Mouse (Mus musculus) spleen, adult 10 weeks (tissue): ENCODE results near the gene Coro6. TPM values are rescaled to one million over a fixed set of nuclear protein-coding genes. Genes with fewer than 3 reads are reported as not detected.

ENCODE experiments used
- polyA plus RNA-seq: library from polyadenylated mRNA; stranded (reverse); fragments of 350-450 nt; fragmentation: Illumina TruSeq; extraction: RNeasy Lipid Tissue Mini Kit (QIAGEN cat#74804); gene quantifications from one replicate; pipeline ENCODE4 v1.2.3, GENCODE M21; 2015; ENCODE audit warnings: low replicate concordance; ENCODE audit not compliant: insufficient read depth

The Coro6 gene
- polyA plus RNA-seq, result 0.26 TPM

GRCm38 (mm10) chr11:77462283-77463100 lies at the start of gene Coro6:
Gene Coro6 (plus strand): TSS chr11:77462411.

GRCm38 (mm10) chr11:77489591-77490235 lies 27.5 kb downstream of the Coro6 start, which contains the start of gene Ankrd13b:
Gene Ankrd13b (minus strand): TSS chr11:77489678.

GRCm38 (mm10) chr11:77493512-77494343 lies 31.5 kb downstream of the Coro6 start, which contains the start of gene Git1:
Gene Git1 (plus strand): TSS chr11:77493562.

GRCm38 (mm10) chr11:77514832-77515636 lies 52.8 kb downstream of the Coro6 start, which contains the start of gene Abhd15:
Gene Abhd15 (plus strand): TSS chr11:77515121.

GRCm38 (mm10) chr11:77515637-77516552 lies 53.7 kb downstream of the Coro6 start, which contains the start of gene Trp53i13:
Gene Trp53i13 (minus strand): TSS chr11:77515980.

GRCm38 (mm10) chr11:77519043-77519442 lies 56.8 kb downstream of the Coro6 start, which contains the start of gene Gm10392:
Gene Gm10392 (minus strand): TSS chr11:77519198.

Other genes with a start within 250 kb of the Coro6 start
- gene Ssh2, start 246.1 kb upstream of the Coro6 start, polyA plus RNA-seq, result 66.5 TPM
- 1.0 TPM for gene Ankrd13b, start 27.3 kb downstream of the Coro6 start, polyA plus RNA-seq
- gene Git1, start 31.2 kb downstream of the Coro6 start, polyA plus RNA-seq, result 11.2 TPM
- 3.5 TPM for gene Abhd15, start 52.7 kb downstream of the Coro6 start, polyA plus RNA-seq
- 1.1 TPM for gene Trp53i13, start 53.6 kb downstream of the Coro6 start, polyA plus RNA-seq
- gene Gm10392, start 56.8 kb downstream of the Coro6 start, polyA plus RNA-seq, result 0.48 TPM
- 45.2 TPM for gene Taok1, start 145.4 kb downstream of the Coro6 start, polyA plus RNA-seq
- gene Nufip2, start 223.7 kb downstream of the Coro6 start, polyA plus RNA-seq, result 80.8 TPM